Mouse (Mus musculus): Measurements from ENCODE around the gene Alkbh5. TPM values are rescaled to one million over a fixed set of nuclear protein-coding genes. Genes with fewer than 3 reads are reported as not detected.

Alkbh5 gene
- total and polyA plus RNA-seq, 3 experiments = 39.6 to 55.0 (median 42.7) TPM

GRCm38 (mm10) chr11:60495692-60496091, 40.5 kb upstream of the Alkbh5 start:
- Histone ChIP-seq H3K4me1 (ENCODE audit: control insufficient read depth in 1 of 2, insufficient read depth in 2 of 2) (peaks cover 0 to 4% of the 10 kb centered on the region in 2 experiments; a peak in 1 of 4 replicates), H3K9ac (ENCODE audit: insufficient read depth, low read depth) (no peak overlapping the region), H3K4me3 (replicated peaks in 1 of 3; ENCODE audit: low read depth in 2 of 3, low read length in 2 of 3, poor library complexity in 1 of 3) (no peak overlapping the region), H3K36me3 (replicated peaks in 1 of 2; ENCODE audit: control insufficient read depth in 1 of 2, insufficient read depth in 1 of 2, low read length in 1 of 2) (no peaks in the 10 kb centered on the region), H3K27ac (ENCODE audit: insufficient read depth, low read depth) (no peak overlapping the region), H3K9me3 (replicated peaks; ENCODE audit: low read length) (no peaks in the 10 kb centered on the region), H3K79me2 (replicated peaks; ENCODE audit: control insufficient read depth, extremely low read depth, insufficient read depth, poor library complexity, severe bottlenecking) (no peaks in the 10 kb centered on the region), H3K27me3 (replicated peaks) (peaks cover 48% of the 10 kb centered on the region), H3K4me2 (ENCODE audit: insufficient read depth, low read depth, poor library complexity, severe bottlenecking) (no peak overlapping the region)
- dilution Hi-C loops (cut with MboI; ENCODE audit: extremely low pct_ligation_motif_present, extremely low pct_unique_long_range_greater_than_20kb, low sequenced_read_pairs) = no loop called here
- in situ Hi-C loops (cut with MboI; ENCODE audit: low pct_ligation_motif_present, low pct_unique_long_range_greater_than_20kb, low sequenced_read_pairs) = no loop called here
- no peak for DNase-seq (ENCODE audit: extremely low read depth)
- peak in 1 of 2 experiments; percentile 43; a peak in 2 of 4 replicates for TF ChIP-seq CTCF (conservative IDR thresholded peaks at IDR 0.05 in 1 of 2, IDR thresholded peaks at IDR 0.05 in 1 of 2; ENCODE audit: low read depth in 2 of 2, low read length in 2 of 2)
- TF ChIP-seq MYC (IDR thresholded peaks at IDR 0.05; ENCODE audit: low read depth, low read length) = no peak
- peak; percentile 47 for TF ChIP-seq RAD21 (IDR thresholded peaks at IDR 0.05; ENCODE audit: low read depth, low read length)
- no peak for TF ChIP-seq PAX5 (IDR thresholded peaks at IDR 0.05; ENCODE audit: low read length)

DNA sequence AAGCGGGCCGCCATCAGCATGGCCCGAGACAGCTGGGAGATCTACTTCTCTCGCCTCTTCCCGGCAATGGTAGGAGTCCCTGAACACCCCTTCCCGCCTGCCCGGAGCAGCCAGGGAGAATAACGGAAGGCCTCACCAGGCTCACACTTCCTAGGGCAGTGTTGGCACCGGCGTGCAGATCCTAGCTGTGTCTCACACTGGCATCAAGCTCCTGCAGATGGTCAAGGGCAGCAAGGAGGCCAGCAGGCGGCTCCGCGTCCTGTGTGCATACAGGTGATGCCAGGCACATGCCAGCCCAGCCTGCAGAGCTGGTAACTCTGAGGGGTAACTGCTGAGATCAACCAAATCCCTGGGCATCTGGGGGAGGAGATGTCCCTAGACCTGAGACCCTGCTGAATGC, 28.9 kb upstream of the Alkbh5 start:
- Histone ChIP-seq H3K36me3 (replicated peaks in 1 of 2; ENCODE audit: control insufficient read depth in 1 of 2, insufficient read depth in 1 of 2, low read length in 1 of 2) (no peaks in the 10 kb centered on the region), H3K4me3 (replicated peaks in 1 of 3; ENCODE audit: low read depth in 2 of 3, low read length in 2 of 3, poor library complexity in 1 of 3) (no peak overlapping the region), H3K27ac (ENCODE audit: insufficient read depth, low read depth) (no peak overlapping the region), H3K79me2 (replicated peaks; ENCODE audit: control insufficient read depth, extremely low read depth, insufficient read depth, poor library complexity, severe bottlenecking) (no peaks in the 10 kb centered on the region), H3K4me1 (ENCODE audit: control insufficient read depth in 1 of 2, insufficient read depth in 2 of 2) (no peaks in the 10 kb centered on the region), H3K4me2 (ENCODE audit: insufficient read depth, low read depth, poor library complexity, severe bottlenecking) (no peak overlapping the region), H3K27me3 (replicated peaks) (peaks cover 93% of the 10 kb centered on the region), H3K9me3 (replicated peaks; ENCODE audit: low read length) (no peaks in the 10 kb centered on the region), H3K9ac (ENCODE audit: insufficient read depth, low read depth) (no peak overlapping the region)
- in situ Hi-C loops (cut with MboI; ENCODE audit: low pct_ligation_motif_present, low pct_unique_long_range_greater_than_20kb, low sequenced_read_pairs) (no loop called here), dilution Hi-C loops (cut with MboI; ENCODE audit: extremely low pct_ligation_motif_present, extremely low pct_unique_long_range_greater_than_20kb, low sequenced_read_pairs) (no loop called here)
- TF ChIP-seq CHD1 (IDR thresholded peaks at IDR 0.05; ENCODE audit: low read depth, low read length) (no peak), NRF1 (IDR thresholded peaks at IDR 0.05; ENCODE audit: low read depth, low read length) (no peak)
- no peak for DNase-seq (ENCODE audit: extremely low read depth)

GRCm38 (mm10) chr11:60508950-60509349, 27.2 kb upstream of the Alkbh5 start:
- Histone ChIP-seq H3K4me1 (ENCODE audit: control insufficient read depth in 1 of 2, insufficient read depth in 2 of 2) (no peaks in the 10 kb centered on the region), H3K27ac (ENCODE audit: insufficient read depth, low read depth) (no peak overlapping the region), H3K79me2 (replicated peaks; ENCODE audit: control insufficient read depth, extremely low read depth, insufficient read depth, poor library complexity, severe bottlenecking) (no peaks in the 10 kb centered on the region), H3K27me3 (replicated peaks) (peaks cover 82% of the 10 kb centered on the region), H3K36me3 (replicated peaks in 1 of 2; ENCODE audit: control insufficient read depth in 1 of 2, insufficient read depth in 1 of 2, low read length in 1 of 2) (no peaks in the 10 kb centered on the region), H3K4me2 (ENCODE audit: insufficient read depth, low read depth, poor library complexity, severe bottlenecking) (no peak overlapping the region), H3K9me3 (replicated peaks; ENCODE audit: low read length) (no peaks in the 10 kb centered on the region), H3K9ac (ENCODE audit: insufficient read depth, low read depth) (no peak overlapping the region), H3K4me3 (replicated peaks in 1 of 3; ENCODE audit: low read depth in 2 of 3, low read length in 2 of 3, poor library complexity in 1 of 3) (no peak overlapping the region)
- no peak for DNase-seq (ENCODE audit: extremely low read depth)
- in situ Hi-C loops (cut with MboI; ENCODE audit: low pct_ligation_motif_present, low pct_unique_long_range_greater_than_20kb, low sequenced_read_pairs) (no loop called here), dilution Hi-C loops (cut with MboI; ENCODE audit: extremely low pct_ligation_motif_present, extremely low pct_unique_long_range_greater_than_20kb, low sequenced_read_pairs) (no loop called here)
- TF ChIP-seq MAX (IDR thresholded peaks at IDR 0.05; ENCODE audit: low read length) (no peak), POLR2AphosphoS2 (IDR thresholded peaks at IDR 0.05; ENCODE audit: low read depth, low read length) (no peak), CHD1 (IDR thresholded peaks at IDR 0.05; ENCODE audit: low read depth, low read length) (no peak), TCF12 (IDR thresholded peaks at IDR 0.05; ENCODE audit: low read depth, low read length) (no peak), MAZ (IDR thresholded peaks at IDR 0.05; ENCODE audit: low read depth, low read length) (no peak), ZC3H11A (IDR thresholded peaks at IDR 0.05; ENCODE audit: low read depth, low read length) (no peak), PAX5 (IDR thresholded peaks at IDR 0.05; ENCODE audit: low read length) (no peak)

Data from CH12.LX (cell line).